Mouse (Mus musculus) G1E-ER4 (cell line): ENCODE data around the gene Nr1d1. TPM values are rescaled to one million over a fixed set of nuclear protein-coding genes. Genes with fewer than 3 reads are reported as not detected.

Experiments
- GATA1 ChIP-seq: IDR thresholded peaks from one replicate; pipeline ENCODE4 v1.8.0; 2012; ENCODE audit warnings: low read length, inconsistent platforms
- polyA plus RNA-seq: library from polyadenylated mRNA; stranded (reverse); fragments of >175 nt; gene quantifications from 2 replicates; pipeline ENCODE4 v1.2.3, GENCODE M21; 2012

The Nr1d1 gene
- polyA plus RNA-seq, 1 experiment: 3.5 TPM

DNA sequence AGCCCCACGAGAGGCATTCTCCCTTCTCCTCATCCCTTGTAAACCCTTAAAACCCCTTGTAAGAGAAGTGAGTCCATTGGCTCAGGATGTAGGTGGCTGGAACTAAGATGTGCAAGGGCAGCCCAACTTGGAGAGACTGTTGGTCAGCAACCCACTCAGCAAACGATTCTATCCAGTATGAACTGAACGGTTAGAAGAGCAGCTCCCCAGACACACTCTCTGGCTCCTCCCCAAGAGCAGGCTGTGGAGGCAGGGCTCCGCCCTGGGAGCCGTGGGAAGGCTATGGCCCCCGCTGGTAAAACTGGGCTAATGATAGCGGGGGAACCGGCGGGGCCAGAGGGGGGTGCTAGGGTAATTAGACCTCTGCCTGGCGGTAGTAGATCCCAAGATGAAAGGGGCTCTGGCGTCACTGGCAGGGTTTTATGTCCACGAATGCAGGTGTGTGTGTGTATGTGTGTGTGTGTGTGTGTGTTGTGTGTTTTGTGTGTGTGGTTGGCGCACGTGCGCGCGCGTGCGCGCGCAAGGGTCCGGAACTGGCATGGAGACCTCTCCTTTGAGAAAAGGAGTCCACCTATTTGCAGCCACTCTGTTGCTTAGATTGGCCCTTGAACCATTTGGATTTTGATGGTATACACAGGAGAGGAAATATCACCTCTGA is 34.6 kb downstream of the Nr1d1 start, which contains the start of gene Thra:
Thra (plus strand) TSS at position 246 of the 658 bp plus-strand sequence.
- TF ChIP-seq GATA1: no peak

- no peak for TF ChIP-seq GATA1
Observed at GRCm38 (mm10) chr11:98740026-98740392, 35.1 kb downstream of the Nr1d1 start.

- TF ChIP-seq GATA1: no peak
Observed at GRCm38 (mm10) chr11:98738925-98739324, 36.2 kb downstream of the Nr1d1 start.

- no peak for TF ChIP-seq GATA1
Observed at GRCm38 (mm10) chr11:98738428-98738911, 36.7 kb downstream of the Nr1d1 start.

DNA sequence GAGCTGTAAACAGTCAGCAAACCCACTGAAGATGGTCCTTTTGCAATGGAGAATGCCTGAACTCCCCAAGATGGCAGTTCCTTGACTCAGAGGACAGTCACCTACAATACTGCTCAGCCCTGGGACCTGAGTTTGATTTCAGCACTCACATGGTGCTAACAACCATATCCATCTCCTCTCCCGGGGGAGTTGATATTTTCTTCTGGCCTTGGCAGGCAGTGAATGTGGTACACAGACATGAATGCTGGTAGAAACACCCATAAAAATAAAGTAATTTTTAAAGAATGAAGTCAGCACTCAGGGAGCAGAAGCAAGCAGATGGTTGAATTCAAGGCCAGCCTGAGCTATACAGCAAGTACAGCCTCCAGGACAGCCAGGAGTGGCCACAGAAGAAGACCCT is 39.0 kb downstream of the Nr1d1 start:
- no peak for TF ChIP-seq GATA1

- no peak for TF ChIP-seq GATA1
Observed at GRCm38 (mm10) chr11:98735111-98735510, 40.0 kb downstream of the Nr1d1 start.

DNA sequence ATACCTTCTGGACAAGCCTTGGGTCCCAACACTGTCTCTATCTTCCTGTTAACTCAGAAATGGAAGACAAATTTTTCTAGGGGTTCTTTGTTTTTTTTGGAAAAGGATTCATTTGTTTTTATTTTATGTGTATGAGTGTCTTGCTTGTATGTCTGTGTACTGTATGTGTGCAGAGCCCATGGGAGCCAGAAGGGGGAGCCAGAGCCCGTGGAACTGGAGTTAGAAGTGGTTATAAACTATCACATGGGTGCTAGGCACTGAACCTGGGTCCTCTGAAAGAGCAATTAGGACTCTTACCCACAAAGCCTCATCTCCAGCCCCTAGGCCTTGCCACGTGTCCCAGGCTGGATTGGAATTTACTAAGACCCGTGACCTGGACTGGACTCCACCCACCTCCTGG is 41.1 kb downstream of the Nr1d1 start:
- no peak for TF ChIP-seq GATA1

DNA sequence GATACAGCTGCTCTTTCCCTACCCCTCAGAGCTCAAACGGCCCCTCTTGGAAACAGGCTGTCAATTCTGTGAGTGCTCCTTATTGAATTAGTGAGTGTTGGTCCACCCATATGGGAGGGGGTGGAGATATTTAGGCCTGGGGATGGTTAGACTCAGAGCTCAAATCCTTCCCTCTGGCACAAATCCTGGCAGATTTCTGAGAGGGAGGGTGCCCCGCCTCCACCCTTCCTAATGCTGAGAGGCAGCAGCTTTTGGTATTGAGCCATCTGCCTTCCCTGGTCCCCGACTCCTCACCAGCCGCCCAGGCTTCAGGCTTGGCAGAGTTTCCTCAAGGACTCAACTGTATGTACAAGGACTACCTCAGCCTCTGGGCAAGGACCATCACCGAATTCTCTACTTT is 44.0 kb downstream of the Nr1d1 start:
- no peak for TF ChIP-seq GATA1

DNA sequence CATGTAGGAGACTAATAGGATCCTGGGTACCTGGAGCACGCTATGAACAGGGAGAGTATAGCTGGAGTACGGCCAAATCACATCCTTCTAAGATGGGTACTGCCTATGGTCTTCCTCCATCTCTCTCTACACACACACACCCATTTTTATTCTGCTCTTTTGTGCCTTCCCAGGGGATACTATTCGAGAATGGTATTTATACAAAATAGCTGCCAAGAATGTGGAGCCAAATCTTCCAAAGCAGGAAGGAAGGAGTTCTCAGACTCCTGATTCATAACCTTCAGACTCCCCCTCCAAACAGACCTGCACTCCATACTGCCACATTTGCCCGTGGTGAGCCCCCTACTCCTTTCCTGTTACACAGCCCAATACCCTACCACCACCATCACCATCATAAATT is 44.4 kb downstream of the Nr1d1 start:
- no peak for TF ChIP-seq GATA1

GRCm38 (mm10) chr11:98729119-98729588 is 46.0 kb downstream of the Nr1d1 start, which contains the start of gene Med24:
Gene Med24 (minus strand): TSS chr11:98729435.
- TF ChIP-seq GATA1: no peak

- TF ChIP-seq GATA1: no peak
Observed at GRCm38 (mm10) chr11:98725926-98726506, 49.1 kb downstream of the Nr1d1 start.

DNA sequence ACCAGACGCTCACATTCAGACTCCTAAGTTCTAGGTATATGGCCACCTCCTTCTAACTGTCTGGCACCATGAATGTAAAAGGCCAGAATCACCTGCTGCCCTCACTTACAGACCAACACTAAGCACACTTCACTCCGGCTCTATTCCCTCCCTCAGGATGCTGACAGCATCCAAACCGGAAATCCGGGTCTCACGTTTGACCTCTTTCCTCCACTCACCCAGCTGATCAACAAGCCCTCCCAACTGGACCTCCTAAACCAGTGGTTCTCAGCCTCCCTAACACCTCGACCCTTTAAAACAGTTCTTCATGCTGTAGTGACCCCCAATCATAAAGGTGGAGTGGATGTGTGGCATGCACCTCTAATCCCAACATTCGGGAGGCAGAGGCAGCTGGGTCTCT is 52.0 kb downstream of the Nr1d1 start:
- TF ChIP-seq GATA1: no peak

- no peak for TF ChIP-seq GATA1
Observed at GRCm38 (mm10) chr11:98721458-98722226, 53.5 kb downstream of the Nr1d1 start.

GRCm38 (mm10) chr11:98720756-98721155 is 54.4 kb downstream of the Nr1d1 start:
- no peak for TF ChIP-seq GATA1

Other genes starting within 250 kb of the Nr1d1 start
- not detected in 2 replicates for gene Ikzf3, start 229.3 kb downstream of the Nr1d1 start, polyA plus RNA-seq
- gene Zpbp2, start 224.2 kb downstream of the Nr1d1 start, polyA plus RNA-seq: 0.35 and 0.39 TPM in 2 replicates
- 38.2 and 44.7 TPM in 2 replicates for gene Ormdl3, start 188.0 kb downstream of the Nr1d1 start, polyA plus RNA-seq
- not detected in 2 replicates for gene Lrrc3c, start 177.0 kb downstream of the Nr1d1 start, polyA plus RNA-seq
- not detected in 2 replicates for gene Gm12355, start 149.7 kb downstream of the Nr1d1 start, polyA plus RNA-seq
- 0.04 TPM in 1 of 2 replicates, not detected in the other for gene Gsdma3, start 149.0 kb downstream of the Nr1d1 start, polyA plus RNA-seq
- not detected in 2 replicates for gene Gsdma2, start 128.6 kb downstream of the Nr1d1 start, polyA plus RNA-seq
- gene Gsdma, start 111.0 kb downstream of the Nr1d1 start, polyA plus RNA-seq: 0.04 TPM in 2 replicates
- gene Psmd3, start 92.8 kb downstream of the Nr1d1 start, polyA plus RNA-seq: 253 TPM in 2 replicates
- not detected in 2 replicates for gene Csf3, start 74.1 kb downstream of the Nr1d1 start, polyA plus RNA-seq
- 78.9 and 103 TPM in 2 replicates for gene Med24, start 45.9 kb downstream of the Nr1d1 start, polyA plus RNA-seq
- gene Thra, start 34.7 kb downstream of the Nr1d1 start, polyA plus RNA-seq: 30.8 and 40.6 TPM in 2 replicates
- 42.1 and 53.0 TPM in 2 replicates for gene Msl1, start 20.2 kb upstream of the Nr1d1 start, polyA plus RNA-seq
- gene Casc3, start 29.6 kb upstream of the Nr1d1 start, polyA plus RNA-seq: 42.8 and 43.0 TPM in 2 replicates
- 0.12 and 0.19 TPM in 2 replicates for gene Rapgefl1, start 61.5 kb upstream of the Nr1d1 start, polyA plus RNA-seq
- gene Wipf2, start 88.3 kb upstream of the Nr1d1 start, polyA plus RNA-seq: 13.8 and 16.1 TPM in 2 replicates
- 1.9 and 2.4 TPM in 2 replicates for gene Cdc6, start 132.5 kb upstream of the Nr1d1 start, polyA plus RNA-seq
- 24.9 and 26.9 TPM in 2 replicates for gene Rara, start 152.5 kb upstream of the Nr1d1 start, polyA plus RNA-seq
- not detected in 2 replicates for gene Gjd3, start 207.7 kb upstream of the Nr1d1 start, polyA plus RNA-seq
- 15.1 and 74.1 TPM in 2 replicates for gene Top2a, start 248.9 kb upstream of the Nr1d1 start, polyA plus RNA-seq